Mouse (Mus musculus): ENCODE data around the gene Rcn3. TPM values are rescaled to one million over a fixed set of nuclear protein-coding genes. Genes with fewer than 3 reads are reported as not detected.
A peak's percentile ranks its signal among the peaks of the same experiment; 100 is the strongest.

Gene Rcn3
- polyA plus RNA-seq, 1 experiment from 2014 or later: 520 TPM

DNA sequence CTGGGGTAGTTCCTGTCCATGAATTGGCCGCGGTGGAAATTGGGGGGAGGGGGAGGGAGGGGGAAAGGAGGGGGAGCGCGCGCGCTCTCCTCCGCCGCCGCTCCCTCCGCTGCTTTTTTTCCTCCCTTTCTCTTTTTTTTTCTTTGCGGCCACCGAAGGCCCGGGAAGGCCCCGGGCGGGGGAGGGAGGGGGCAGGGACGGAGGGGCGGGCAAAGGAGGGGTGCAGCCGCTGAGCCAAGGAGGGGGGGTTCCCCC lies 39.2 kb downstream of the Rcn3 start, which contains the start of gene Prr12:
TSS of gene Prr12 (minus strand) at position 20 of the 255 bp plus-strand sequence.
- Histone ChIP-seq H3K27ac (replicated peaks) (peak within 1 kb of the TSS; percentile 100), H3K4me1 (peaks cover 26% of the 10 kb centered on the region), H3K4me3 (replicated peaks) (peak within 1 kb of the TSS; percentile 79), H3K4me2 (replicated peaks) (peak within 1 kb of the TSS; percentile 94), H3K36me3 (peaks cover 26% of the 10 kb centered on the region), H3K27me3 (no peaks in the 10 kb centered on the region), H3K9ac (peak within 1 kb of the TSS; percentile 83), H3K9me3 (replicated peaks) (no peaks in the 10 kb centered on the region)
- 0% methylated on average over 5 of the region's 18 CpGs for WGBS
- peak; percentile 34 for ATAC-seq (ENCODE audit: insufficient number of reproducible peaks, low FRiP score, low TSS enrichment, low read depth)

DNA sequence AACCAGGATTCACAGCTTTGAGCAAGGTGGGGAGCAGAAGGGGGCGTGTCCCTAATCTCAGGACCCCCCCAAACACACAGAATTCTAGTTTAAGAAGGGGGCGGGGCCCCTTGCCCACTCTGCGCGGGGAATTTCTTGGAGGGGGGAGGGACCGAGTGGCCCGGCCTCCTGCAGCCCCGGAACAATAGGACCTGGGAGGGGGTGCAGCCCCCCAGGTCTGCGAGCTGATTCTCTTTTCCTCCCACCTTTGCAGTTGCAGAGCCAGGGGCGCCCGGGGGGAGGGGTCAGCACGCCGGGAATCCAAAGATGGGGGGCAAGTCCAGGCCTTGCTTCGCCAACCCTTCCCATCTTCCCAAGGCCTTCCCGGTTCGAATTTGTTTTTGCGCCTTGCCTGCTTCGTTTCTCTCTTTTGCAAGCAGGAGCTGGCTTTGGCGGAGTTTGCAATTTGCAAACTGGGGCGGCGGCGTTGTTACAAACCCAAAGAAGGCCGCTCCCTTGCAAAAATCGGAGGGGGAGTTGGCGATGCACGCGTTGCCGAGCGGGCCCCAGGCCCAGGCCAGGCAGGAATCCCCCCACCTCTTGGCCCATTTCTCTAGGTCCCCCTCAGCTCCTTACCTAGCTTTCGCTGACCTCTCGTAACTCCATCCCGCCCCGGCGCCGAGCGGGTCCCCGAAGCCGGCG lies 39.7 kb downstream of the Rcn3 start:
- under 1% methylated on average over 38 of the region's 38 CpGs for WGBS
- ATAC-seq (ENCODE audit: insufficient number of reproducible peaks, low FRiP score, low TSS enrichment, low read depth): no peak

DNA sequence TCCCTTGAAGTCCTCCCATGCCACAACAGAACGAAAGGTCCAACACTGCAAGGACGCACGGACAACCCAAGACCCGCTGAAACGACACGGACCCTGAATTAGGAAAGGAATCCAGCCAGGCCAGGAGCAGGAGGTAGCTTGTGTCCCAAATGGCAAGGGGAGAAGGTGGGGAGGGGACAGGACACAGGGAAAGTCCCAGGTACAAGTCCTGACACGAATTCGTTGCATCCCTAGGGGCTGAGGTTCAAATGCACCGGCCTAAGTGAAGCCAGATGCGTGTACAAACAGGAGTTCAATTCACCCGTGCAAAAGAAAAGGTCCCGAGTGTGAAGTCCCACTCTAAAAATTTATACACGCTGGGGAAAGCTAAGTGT lies 40.4 kb downstream of the Rcn3 start:
- Histone ChIP-seq H3K4me3 (replicated peaks) (peak overlapping the region; percentile 79), H3K9ac (peak overlapping the region; percentile 83), H3K27ac (replicated peaks) (peak overlapping the region; percentile 100), H3K9me3 (replicated peaks) (no peaks in the 10 kb centered on the region), H3K4me1 (peaks cover 29% of the 10 kb centered on the region), H3K27me3 (no peaks in the 10 kb centered on the region), H3K4me2 (replicated peaks) (peak overlapping the region; percentile 94), H3K36me3 (peaks cover 38% of the 10 kb centered on the region)
- no peak for ATAC-seq (ENCODE audit: insufficient number of reproducible peaks, low FRiP score, low TSS enrichment, low read depth)
- WGBS: 1% methylated on average over 13 of the region's 13 CpGs

More for the DNA sequence above, 39.7 kb downstream of the Rcn3 start:
- peak overlapping the region; percentile 94 for H3K4me2 ChIP-seq (replicated peaks)
- peak overlapping the region; percentile 83 for H3K9ac ChIP-seq
- no peaks in the 10 kb centered on the region for H3K9me3 ChIP-seq (replicated peaks)
- H3K36me3 ChIP-seq: peaks cover 30% of the 10 kb centered on the region
- H3K4me3 ChIP-seq (replicated peaks): peak overlapping the region; percentile 79
- H3K4me1 ChIP-seq: peaks cover 26% of the 10 kb centered on the region
- no peaks in the 10 kb centered on the region for H3K27me3 ChIP-seq
- peak overlapping the region; percentile 100 for H3K27ac ChIP-seq (replicated peaks)

DNA sequence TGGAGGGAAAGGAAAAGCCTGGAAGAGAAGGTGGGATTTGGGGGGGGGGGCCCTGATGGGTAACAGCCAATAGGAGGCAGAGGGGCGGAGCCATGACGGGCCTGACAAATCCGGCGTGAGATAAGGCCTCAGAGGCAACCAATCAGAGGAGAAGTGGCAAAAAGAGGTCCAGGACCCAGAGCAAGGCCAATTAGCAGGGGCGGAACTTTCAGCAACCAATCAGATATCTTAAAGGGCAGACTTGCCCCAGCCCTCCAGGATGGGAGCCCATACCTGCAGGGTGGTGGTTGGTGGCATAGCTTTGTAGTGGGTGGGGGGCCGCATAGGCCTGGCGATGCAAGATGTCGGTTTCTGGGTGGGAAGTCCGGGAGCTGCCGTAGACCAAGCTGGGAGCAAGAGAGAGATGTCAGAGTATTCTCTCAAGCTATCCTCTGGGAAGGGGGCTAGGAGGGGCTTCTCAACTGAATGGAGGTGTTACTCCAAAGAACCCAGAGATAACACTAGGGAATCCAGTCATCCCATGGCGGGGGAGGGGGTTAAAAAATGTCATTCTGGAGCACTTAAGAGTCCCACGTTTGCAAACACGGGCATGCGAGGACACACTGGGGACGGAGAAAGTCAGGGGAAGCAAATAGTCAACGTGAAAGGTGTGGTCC lies 40.9 kb downstream of the Rcn3 start:
- 0 out of 2 replicates have a peak, but pooled peaks have one; percentile 9 for ATAC-seq (ENCODE audit: insufficient number of reproducible peaks, low FRiP score, low TSS enrichment, low read depth)
- H3K27me3 ChIP-seq: no peaks in the 10 kb centered on the region
- 4% methylated on average over 16 of the region's 16 CpGs for WGBS

DNA sequence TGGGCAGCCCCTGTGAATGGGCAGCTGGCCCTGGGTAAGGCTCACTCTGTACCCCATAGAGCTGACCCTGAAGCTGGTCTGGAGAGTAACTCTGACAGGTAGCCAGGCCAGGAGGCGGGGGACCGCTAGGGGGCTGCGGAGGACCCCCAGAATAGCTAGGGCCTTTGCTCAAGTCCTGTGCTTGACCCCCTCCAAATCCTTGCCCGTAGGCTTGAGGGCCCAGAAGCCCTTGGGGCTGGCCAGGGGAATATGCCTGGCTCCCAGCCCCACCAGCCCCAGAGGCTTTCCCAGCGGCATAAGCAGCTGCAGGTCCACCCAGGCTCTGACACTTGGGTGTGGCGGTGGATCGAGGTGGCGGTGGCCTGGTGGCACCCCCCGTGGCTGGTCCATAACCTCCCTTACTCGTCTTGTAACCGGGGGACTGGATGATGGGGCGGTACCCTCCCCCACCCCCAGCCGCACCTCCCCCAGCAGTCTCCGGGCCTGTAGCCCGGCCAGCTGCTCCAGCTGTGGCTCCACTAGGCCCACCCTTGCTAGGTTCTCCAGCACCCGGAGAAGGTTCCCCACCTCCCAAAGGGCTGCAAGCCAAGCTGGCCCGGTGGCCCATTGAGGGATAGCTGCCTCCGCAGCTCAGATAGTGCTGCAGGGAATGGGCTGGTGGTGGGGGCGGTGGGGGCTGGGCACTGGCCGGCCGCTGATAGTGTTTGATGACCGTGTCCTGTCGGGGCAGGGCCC lies 42.9 kb downstream of the Rcn3 start:
- peaks cover 24% of the 10 kb centered on the region for H3K4me1 ChIP-seq
- no peak overlapping the region for H3K9ac ChIP-seq
- no peak overlapping the region for H3K4me2 ChIP-seq (replicated peaks)
- WGBS: 92% methylated on average over 23 of the region's 23 CpGs
- H3K9me3 ChIP-seq (replicated peaks): no peaks in the 10 kb centered on the region
- H3K36me3 ChIP-seq: peaks cover 63% of the 10 kb centered on the region
- no peak overlapping the region for H3K27ac ChIP-seq (replicated peaks)
- H3K4me3 ChIP-seq (replicated peaks): no peak overlapping the region
- no peaks in the 10 kb centered on the region for H3K27me3 ChIP-seq
- no peak for ATAC-seq (ENCODE audit: insufficient number of reproducible peaks, low FRiP score, low TSS enrichment, low read depth)

More for the DNA sequence above, 40.9 kb downstream of the Rcn3 start:
- peaks cover 29% of the 10 kb centered on the region for H3K4me1 ChIP-seq
- H3K9me3 ChIP-seq (replicated peaks): no peaks in the 10 kb centered on the region
- peaks cover 43% of the 10 kb centered on the region for H3K36me3 ChIP-seq
- peak overlapping the region; percentile 94 for H3K4me2 ChIP-seq (replicated peaks)
- H3K4me3 ChIP-seq (replicated peaks): peak overlapping the region; percentile 79
- H3K9ac ChIP-seq: peak overlapping the region; percentile 83
- H3K27ac ChIP-seq (replicated peaks): peak overlapping the region; percentile 100

DNA sequence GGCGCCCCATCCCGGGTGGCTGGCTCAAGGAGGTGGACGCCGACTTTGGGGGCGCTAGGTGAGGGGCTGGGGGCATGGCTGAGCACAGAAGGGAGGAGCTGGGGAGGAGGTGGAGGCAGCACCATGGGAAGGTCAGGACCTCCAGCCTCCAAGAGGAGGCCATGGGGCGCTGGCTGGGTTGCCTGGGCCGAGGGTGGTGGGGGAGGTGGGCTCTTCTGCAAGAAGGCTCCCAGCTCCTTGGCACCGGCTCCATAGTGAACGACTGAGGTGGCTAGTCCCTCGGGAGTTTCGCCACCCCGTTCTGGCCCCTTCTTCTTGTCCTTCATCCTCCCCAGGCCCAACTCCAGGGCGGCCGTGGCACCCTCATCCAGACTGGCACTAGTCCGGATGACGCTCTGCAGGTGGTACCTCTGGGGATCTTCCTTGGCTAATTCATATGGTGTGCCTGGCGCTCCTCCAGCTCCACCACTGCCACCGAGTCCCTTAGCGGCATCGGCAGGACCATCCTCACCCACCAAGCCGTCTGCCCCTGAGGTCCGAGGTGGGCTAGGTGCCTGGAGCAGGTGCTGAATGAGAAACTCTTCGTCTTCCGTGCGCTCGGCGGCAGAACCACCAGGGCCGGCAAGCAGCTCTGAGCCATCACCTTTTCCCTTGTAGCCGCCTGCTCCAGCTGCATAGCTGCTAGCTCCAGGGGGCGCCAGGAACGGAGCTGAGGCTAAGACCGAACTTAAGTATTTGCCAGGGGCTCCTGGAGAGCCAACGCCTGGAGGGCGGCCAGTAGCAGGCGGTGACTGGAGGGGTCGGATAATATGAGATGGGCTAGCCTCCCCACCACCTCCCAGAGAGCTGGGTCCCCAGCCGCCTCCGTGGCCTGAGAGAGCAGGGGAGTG lies 43.8 kb downstream of the Rcn3 start:
- Histone ChIP-seq H3K36me3 (peaks cover 71% of the 10 kb centered on the region), H3K4me2 (replicated peaks) (no peak overlapping the region), H3K4me1 (peaks cover 24% of the 10 kb centered on the region), H3K9ac (no peak overlapping the region), H3K4me3 (replicated peaks) (no peak overlapping the region), H3K27me3 (no peaks in the 10 kb centered on the region), H3K9me3 (replicated peaks) (no peaks in the 10 kb centered on the region), H3K27ac (replicated peaks) (no peak overlapping the region)
- no peak for ATAC-seq (ENCODE audit: insufficient number of reproducible peaks, low FRiP score, low TSS enrichment, low read depth)
- WGBS: 91% methylated on average over 38 of the region's 38 CpGs

DNA sequence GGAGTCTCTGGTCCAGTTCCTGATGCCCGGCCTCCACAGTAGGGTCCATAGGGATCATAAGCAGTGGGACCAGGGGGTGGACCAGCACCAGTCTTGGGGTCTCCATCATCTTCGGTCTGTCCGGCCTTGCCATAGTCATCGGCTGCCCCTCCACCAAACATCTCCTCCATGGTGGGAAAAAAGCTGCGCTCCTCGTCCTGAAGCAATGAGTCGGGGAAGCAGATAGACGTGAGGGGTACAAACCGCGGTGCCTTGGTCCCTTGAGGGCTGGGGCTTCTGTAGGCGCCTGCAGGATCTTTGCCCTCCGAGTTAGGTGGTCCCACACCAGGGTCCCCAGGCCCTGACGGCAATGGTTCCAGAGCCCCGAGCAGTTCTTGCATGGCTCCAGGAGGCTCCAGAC lies 44.5 kb downstream of the Rcn3 start:
- H3K36me3 ChIP-seq: peaks cover 79% of the 10 kb centered on the region
- WGBS: 96% methylated on average over 14 of the region's 14 CpGs
- ATAC-seq (ENCODE audit: insufficient number of reproducible peaks, low FRiP score, low TSS enrichment, low read depth): no peak
- no peak overlapping the region for H3K9ac ChIP-seq
- no peaks in the 10 kb centered on the region for H3K9me3 ChIP-seq (replicated peaks)
- H3K4me2 ChIP-seq (replicated peaks): no peak overlapping the region
- no peak overlapping the region for H3K27ac ChIP-seq (replicated peaks)
- H3K27me3 ChIP-seq: no peaks in the 10 kb centered on the region
- no peak overlapping the region for H3K4me3 ChIP-seq (replicated peaks)
- H3K4me1 ChIP-seq: peaks cover 24% of the 10 kb centered on the region

DNA sequence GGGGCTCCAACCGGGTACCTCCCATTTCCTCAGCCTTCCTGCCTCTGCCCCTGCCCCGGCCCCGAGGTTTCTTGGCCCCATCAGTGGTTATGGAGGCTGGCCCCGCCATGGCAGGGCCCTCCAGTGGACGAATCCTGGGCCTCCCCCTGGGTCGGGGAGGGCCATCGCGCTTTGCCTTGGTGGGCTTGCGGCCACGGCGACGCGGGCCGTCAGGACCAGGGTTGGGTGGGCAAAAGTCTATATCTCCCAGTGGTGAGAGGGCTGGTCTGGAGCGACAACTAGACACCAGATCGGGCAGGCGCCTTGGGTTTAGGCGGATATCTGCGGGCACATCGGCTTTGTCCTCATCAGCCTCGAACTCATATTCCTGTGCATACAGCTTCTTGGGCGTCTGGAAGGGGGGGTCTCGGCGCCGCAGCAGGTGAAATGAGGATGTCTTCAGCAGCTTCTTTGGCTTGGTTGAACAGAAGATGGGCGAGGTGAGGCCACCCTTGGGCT lies 45.1 kb downstream of the Rcn3 start:
- H3K27me3 ChIP-seq: no peaks in the 10 kb centered on the region
- ATAC-seq (ENCODE audit: insufficient number of reproducible peaks, low FRiP score, low TSS enrichment, low read depth): no peak
- peaks cover 85% of the 10 kb centered on the region for H3K36me3 ChIP-seq
- H3K9me3 ChIP-seq (replicated peaks): no peaks in the 10 kb centered on the region
- no peak overlapping the region for H3K4me3 ChIP-seq (replicated peaks)
- H3K4me1 ChIP-seq: peaks cover 21% of the 10 kb centered on the region
- no peak overlapping the region for H3K27ac ChIP-seq (replicated peaks)
- 95% methylated on average over 26 of the region's 26 CpGs for WGBS
- no peak overlapping the region for H3K9ac ChIP-seq
- no peak overlapping the region for H3K4me2 ChIP-seq (replicated peaks)

DNA sequence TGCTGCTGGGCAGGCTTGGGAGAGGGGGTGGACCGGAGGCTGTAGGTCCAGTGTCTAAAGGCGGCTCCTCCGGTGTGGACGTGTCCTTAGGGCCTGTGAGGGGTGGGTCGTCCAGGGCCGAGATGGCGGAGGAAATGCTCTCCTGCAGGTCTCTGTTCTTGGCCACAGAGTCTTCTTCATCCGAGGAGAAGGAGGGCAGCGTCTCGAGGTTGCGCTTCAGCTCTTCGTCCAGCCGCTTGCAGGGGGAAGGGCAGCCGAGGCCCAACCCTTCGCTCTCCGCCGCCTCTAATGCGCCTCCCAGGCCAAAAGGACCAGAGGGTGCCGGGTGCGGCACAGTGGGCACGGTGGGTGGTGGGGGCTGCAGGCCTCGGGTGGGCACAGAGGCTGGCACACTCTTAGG lies 46.3 kb downstream of the Rcn3 start:
- no peak overlapping the region for H3K27ac ChIP-seq (replicated peaks)
- WGBS: 93% methylated on average over 22 of the region's 22 CpGs
- H3K36me3 ChIP-seq: peaks cover 96% of the 10 kb centered on the region
- no peaks in the 10 kb centered on the region for H3K9me3 ChIP-seq (replicated peaks)
- H3K4me2 ChIP-seq (replicated peaks): no peak overlapping the region
- no peaks in the 10 kb centered on the region for H3K27me3 ChIP-seq
- H3K4me3 ChIP-seq (replicated peaks): no peak overlapping the region
- peaks cover 9% of the 10 kb centered on the region for H3K4me1 ChIP-seq
- H3K9ac ChIP-seq: no peak overlapping the region
- ATAC-seq (ENCODE audit: insufficient number of reproducible peaks, low FRiP score, low TSS enrichment, low read depth): no peak

DNA sequence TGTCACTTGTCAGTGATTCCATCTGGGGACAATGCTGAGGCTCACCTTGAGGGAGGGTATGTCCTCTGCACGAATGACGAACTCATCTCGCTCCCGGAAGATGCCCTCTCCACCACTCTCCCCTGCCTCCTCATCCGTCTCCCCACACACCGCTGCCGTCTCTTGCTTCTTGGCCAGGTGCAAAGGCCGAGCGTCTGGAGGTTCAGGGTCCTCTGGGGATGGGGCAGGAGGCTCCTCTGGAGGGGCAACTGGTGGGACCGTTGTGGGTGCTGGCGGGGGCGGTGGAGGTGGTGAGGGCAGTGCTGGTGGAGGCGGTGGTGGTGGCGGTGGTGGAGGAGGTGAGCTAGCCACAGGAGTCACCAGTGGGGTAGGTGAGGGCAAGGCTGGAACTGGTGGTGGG lies 48.7 kb downstream of the Rcn3 start:
- no peaks in the 10 kb centered on the region for H3K9me3 ChIP-seq (replicated peaks)
- H3K27me3 ChIP-seq: no peaks in the 10 kb centered on the region
- H3K4me2 ChIP-seq (replicated peaks): no peak overlapping the region
- H3K4me1 ChIP-seq: 0 out of 2 replicates have a peak, but pooled peaks cover 3% of the 10 kb centered on the region
- no peak overlapping the region for H3K27ac ChIP-seq (replicated peaks)
- no peak overlapping the region for H3K4me3 ChIP-seq (replicated peaks)
- 90% methylated on average over 14 of the region's 14 CpGs for WGBS
- H3K9ac ChIP-seq: no peak overlapping the region
- ATAC-seq (ENCODE audit: insufficient number of reproducible peaks, low FRiP score, low TSS enrichment, low read depth): no peak
- peaks cover 99% of the 10 kb centered on the region for H3K36me3 ChIP-seq
